Mouse (Mus musculus) myocyte (in vitro differentiated cells): ENCODE data around the gene Spaca3.

Experiments used
- CEBPB ChIP-seq: IDR thresholded peaks from 2 replicates; pipeline ENCODE4 v1.6.1; 2011; ENCODE audit warnings: mild to moderate bottlenecking, moderate library complexity; ENCODE audit not compliant: poor library complexity, insufficient read depth, severe bottlenecking
- MYOD1 ChIP-seq, 3 experiments: IDR thresholded peaks; one replicate each; pipeline ENCODE4 v1.6.1; 2011; ENCODE audit warnings: control low read depth in 2 of 3, low read depth in 2 of 3, mild to moderate bottlenecking in 2 of 3, moderate library complexity in 1 of 3; ENCODE audit not compliant: insufficient read length in 2 of 3, control insufficient read depth in 1 of 3
- MYOG ChIP-seq, 3 experiments: IDR thresholded peaks; one replicate each; pipeline ENCODE4 v1.6.1; 2011; ENCODE audit warnings: control low read depth in 2 of 3, low read depth in 2 of 3, mild to moderate bottlenecking in 2 of 3; ENCODE audit not compliant: insufficient read length in 2 of 3, control insufficient read depth in 1 of 3, insufficient read depth in 1 of 3
- POLR2A ChIP-seq: IDR thresholded peaks from one replicate; pipeline ENCODE4 v1.6.1; 2011; ENCODE audit warnings: low read depth, mild to moderate bottlenecking, control low read depth, moderate library complexity; ENCODE audit not compliant: insufficient read length
- POLR2AphosphoS2 ChIP-seq: IDR thresholded peaks from one replicate; pipeline ENCODE4 v1.6.1; 2011; ENCODE audit warnings: low read depth, control low read depth; ENCODE audit not compliant: insufficient read length

DNA sequence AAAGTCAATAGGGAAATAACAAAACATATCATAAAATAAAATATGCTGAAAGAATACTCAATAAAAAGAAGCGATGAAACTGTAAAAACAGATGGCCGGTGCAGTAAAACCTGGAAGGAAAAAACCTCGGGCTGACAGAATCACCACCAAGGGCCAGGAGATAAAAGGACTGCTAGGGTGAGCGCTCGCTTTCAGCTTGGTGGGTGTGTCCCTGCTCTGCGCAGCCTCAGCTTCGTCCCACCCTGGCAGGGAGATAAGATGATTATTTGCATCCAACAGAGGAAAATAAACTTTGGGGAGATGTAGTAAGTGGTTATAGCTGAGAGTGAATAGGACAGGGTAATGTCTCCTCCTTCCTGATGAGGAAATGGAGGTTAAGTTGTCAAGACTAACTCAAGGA, 3.3 kb upstream of the Spaca3 start:
- TF ChIP-seq POLR2A (no peak), CEBPB (no peak), MYOD1 (IDR thresholded peaks at IDR 0.05; ENCODE audit: control insufficient read depth in 1 of 3, insufficient read length in 2 of 3, low read depth in 2 of 3) (no peak), POLR2AphosphoS2 (no peak), MYOG (IDR thresholded peaks at IDR 0.05; ENCODE audit: control insufficient read depth in 1 of 3, insufficient read depth in 1 of 3, insufficient read length in 2 of 3, low read depth in 2 of 3) (no peak)
